Mouse (Mus musculus) layer of hippocampus, postnatal 10 days (tissue): Measurements from ENCODE around the gene Gm17093. TPM values are rescaled to one million over a fixed set of nuclear protein-coding genes. Genes with fewer than 3 reads are reported as not detected.
"Not testable (repeated sequence)": the region's sequence is repeated elsewhere in the genome, so short reads cannot be mapped to it uniquely, and the experiment has no call there.

Experiments used
- DNase-seq, 2 experiments: peaks; one replicate each; pipeline ENCODE4 v3.0.0; 2021; ENCODE audit warnings: low spot score in 2 of 2
- long read RNA-seq: library from polyadenylated mRNA; stranded (forward); transcript quantifications from one replicate; pipeline ENCODE4 v2.0.0, GENCODE M21; 2023
- total RNA-seq, 2 experiments: library from RNA; stranded (reverse); gene quantifications; 2 replicates each; pipeline ENCODE4 v1.2.3; 2021

Gm17093 gene
- not detected for total RNA-seq
- long read RNA-seq: 0 reads

- DNase-seq: not testable (repeated sequence)
Observed at GRCm38 (mm10) chr14:44517976-44518375, at the start of gene Gm17093. Gm17093 (plus strand) TSS chr14:44518276.

DNA sequence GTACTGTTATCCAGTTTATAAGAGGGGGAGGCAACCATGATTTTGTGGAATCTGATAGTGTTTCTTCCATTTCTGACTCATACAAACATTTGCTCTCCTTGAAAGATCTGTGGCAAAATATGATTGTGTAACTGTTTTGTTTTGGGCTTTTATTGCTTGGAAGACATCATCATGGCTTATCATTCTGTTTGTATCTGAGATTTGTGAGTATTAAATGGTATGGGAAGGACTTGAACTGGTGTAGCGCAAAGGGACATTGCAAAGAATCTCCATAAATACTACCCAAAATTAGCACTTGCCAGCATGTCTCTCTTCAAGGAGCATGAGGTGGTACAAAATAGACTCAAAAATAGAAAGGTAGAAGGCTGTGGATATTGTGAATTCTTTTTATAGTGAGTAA is 25.9 kb upstream of the Gm17093 start, which contains the start of gene BC061237:
Gene BC061237, plus strand, starts transcription at position 301 of the 400 bp plus-strand sequence.
- DNase-seq: not testable (repeated sequence)

DNA sequence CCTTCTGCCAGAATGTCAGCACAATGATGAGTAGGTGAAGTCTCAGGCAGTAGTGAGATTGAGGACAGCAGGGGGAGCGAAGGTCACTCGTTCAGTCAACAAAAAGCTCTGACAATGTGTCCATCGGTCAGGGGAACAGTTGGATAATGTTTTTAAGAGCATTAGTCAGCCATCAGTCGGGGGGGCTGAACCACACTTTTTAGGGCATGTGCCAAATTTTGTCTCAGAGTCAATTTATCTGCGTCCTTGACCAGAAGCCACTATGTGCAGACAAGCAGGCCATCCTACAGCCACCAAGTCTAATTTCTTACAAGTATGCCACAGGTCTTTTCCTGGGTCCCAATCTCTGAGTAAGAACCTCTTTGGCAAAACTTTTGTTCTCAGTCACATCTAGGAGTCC is 29.9 kb downstream of the Gm17093 start:
- DNase-seq: not testable (repeated sequence)

Other genes with a start within 250 kb of the Gm17093 start
- not detected for gene Gm8220, start 232.7 kb upstream of the Gm17093 start, total RNA-seq
- not detected for gene Gm5930, start 179.7 kb upstream of the Gm17093 start, total RNA-seq
- not detected for gene Gm8229, start 152.9 kb upstream of the Gm17093 start, total RNA-seq
- gene Gm3371, start 107.6 kb upstream of the Gm17093 start, total RNA-seq: not detected
- not detected for gene Gm8232, start 84.6 kb upstream of the Gm17093 start, total RNA-seq
- not detected for gene BC061237, start 25.8 kb upstream of the Gm17093 start, total RNA-seq
- gene Gm8247, start 64.9 kb downstream of the Gm17093 start, total RNA-seq: not detected
- gene Gm5624, start 109.7 kb downstream of the Gm17093 start, total RNA-seq: not detected
- not detected for gene Gm8257, start 188.2 kb downstream of the Gm17093 start, total RNA-seq
- gene Gm8267, start 232.1 kb downstream of the Gm17093 start, total RNA-seq: not detected